Mouse (Mus musculus): ENCODE data around the gene Dcbld2.

DNA sequence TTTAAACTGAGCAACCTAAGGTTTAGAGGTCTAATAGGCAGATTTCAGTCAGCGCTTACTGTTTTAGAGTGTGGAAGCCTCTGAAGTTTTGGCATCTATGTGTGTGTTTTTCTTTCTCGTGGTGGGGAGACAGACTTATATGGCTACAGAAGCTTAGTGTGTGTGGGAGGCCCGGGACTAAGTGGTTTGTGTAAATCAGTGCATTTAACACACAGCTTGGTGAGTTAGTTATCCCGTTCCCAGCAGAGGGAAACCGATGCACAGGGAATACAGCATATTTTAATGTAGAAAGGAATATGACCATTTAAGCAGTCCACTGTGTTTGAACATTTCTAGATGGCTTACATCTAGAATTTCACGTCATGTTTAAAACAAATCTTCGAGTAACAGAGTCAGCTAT is 1.6 kb downstream of the Dcbld2 start:
- TF ChIP-seq GATA1 (IDR thresholded peaks at IDR 0.05; ENCODE audit: borderline replicate concordance, low read length): no peak
- TF ChIP-seq FLI1 (IDR thresholded peaks at IDR 0.05; ENCODE audit: low read length): no peak

All from megakaryocyte, embryonic 14.5 days (primary cell).